Mouse (Mus musculus) ovary, adult 18-20 months (tissue): ENCODE data around the gene Padi2.

Source experiments
- DNase-seq: peaks from one replicate; pipeline ENCODE4 v3.0.0; 2022; ENCODE audit warnings: low spot score, mixed read lengths

The Padi2 gene

GRCm38 (mm10) chr4:140987476-140987875, 81.3 kb downstream of the Padi2 start:
- no peak for DNase-seq

GRCm38 (mm10) chr4:140988706-140989290, 82.7 kb downstream of the Padi2 start:
- DNase-seq = no peak

- DNase-seq = no peak
Measured at GRCm38 (mm10) chr4:140989447-140989846, 83.3 kb downstream of the Padi2 start.

GRCm38 (mm10) chr4:140992215-140992614, 86.1 kb downstream of the Padi2 start:
- no peak for DNase-seq

GRCm38 (mm10) chr4:140993846-140994245, 87.7 kb downstream of the Padi2 start:
- no peak for DNase-seq

GRCm38 (mm10) chr4:140995811-140996210, 89.7 kb downstream of the Padi2 start:
- DNase-seq = no peak

- DNase-seq = no peak
Measured at GRCm38 (mm10) chr4:140996812-140997211, 90.7 kb downstream of the Padi2 start.
